Mouse (Mus musculus): Measurements from ENCODE around the gene Sesn1. TPM values are rescaled to one million over a fixed set of nuclear protein-coding genes. Genes with fewer than 3 reads are reported as not detected.

Sesn1 gene
- polyA plus RNA-seq, 1 experiment from 2014 or later: 55.3 TPM

GRCm38 (mm10) chr10:41871564-41871963 is 61.8 kb downstream of the Sesn1 start:
- H3K27me3 ChIP-seq (replicated peaks; ENCODE audit: control insufficient read depth, insufficient read depth, low read length): no peaks in the 10 kb centered on the region
- H3K9me3 ChIP-seq (replicated peaks; ENCODE audit: control insufficient read depth, low read length): no peaks in the 10 kb centered on the region
- DNase-seq (ENCODE audit: low spot score): no peak
- no peak overlapping the region for H3K27ac ChIP-seq (ENCODE audit: low read depth, low read length)
- no peaks in the 10 kb centered on the region; the same call in 1 of the 2 replicates for H3K4me1 ChIP-seq (ENCODE audit: control insufficient read depth, insufficient read depth, low read length)
- H3K4me3 ChIP-seq (ENCODE audit: low read depth, low read length): no peak overlapping the region
- H3K9ac ChIP-seq (ENCODE audit: low read length): no peak overlapping the region
- 63% methylated on average over 2 of the region's 2 CpGs for WGBS
- no peaks in the 10 kb centered on the region for H3K36me3 ChIP-seq (ENCODE audit: control insufficient read depth, insufficient read depth, low read length)
- H3K4me2 ChIP-seq (ENCODE audit: low read length): no peak overlapping the region
- no peak for ATAC-seq

GRCm38 (mm10) chr10:41875624-41876023 is 65.9 kb downstream of the Sesn1 start:
- Histone ChIP-seq H3K36me3 (ENCODE audit: control insufficient read depth, insufficient read depth, low read length) (no peaks in the 10 kb centered on the region), H3K9ac (ENCODE audit: low read length) (no peak overlapping the region), H3K4me1 (ENCODE audit: control insufficient read depth, insufficient read depth, low read length) (no peaks in the 10 kb centered on the region), H3K27me3 (replicated peaks; ENCODE audit: control insufficient read depth, insufficient read depth, low read length) (no peaks in the 10 kb centered on the region), H3K4me2 (ENCODE audit: low read length) (no peak overlapping the region), H3K4me3 (ENCODE audit: low read depth, low read length) (no peak overlapping the region), H3K9me3 (replicated peaks; ENCODE audit: control insufficient read depth, low read length) (no peaks in the 10 kb centered on the region), H3K27ac (ENCODE audit: low read depth, low read length) (no peak overlapping the region)
- DNase-seq (ENCODE audit: low spot score) (no peak), ATAC-seq (no peak)

- Histone ChIP-seq H3K27me3 (replicated peaks; ENCODE audit: control insufficient read depth, insufficient read depth, low read length) (no peaks in the 10 kb centered on the region), H3K9ac (ENCODE audit: low read length) (no peak overlapping the region), H3K4me1 (ENCODE audit: control insufficient read depth, insufficient read depth, low read length) (no peaks in the 10 kb centered on the region), H3K4me3 (ENCODE audit: low read depth, low read length) (no peak overlapping the region), H3K36me3 (ENCODE audit: control insufficient read depth, insufficient read depth, low read length) (no peaks in the 10 kb centered on the region), H3K27ac (ENCODE audit: low read depth, low read length) (no peak overlapping the region), H3K9me3 (replicated peaks; ENCODE audit: control insufficient read depth, low read length) (no peaks in the 10 kb centered on the region), H3K4me2 (ENCODE audit: low read length) (no peak overlapping the region)
- no peak for DNase-seq (ENCODE audit: low spot score)
- ATAC-seq: no peak
- 89% methylated on average over 11 of the region's 11 CpGs for WGBS
Measured at GRCm38 (mm10) chr10:41878344-41878743, 68.6 kb downstream of the Sesn1 start.

- no peak overlapping the region for H3K9ac ChIP-seq (ENCODE audit: low read length)
- DNase-seq (ENCODE audit: low spot score) (no peak), ATAC-seq (no peak)
- no peak overlapping the region for H3K4me2 ChIP-seq (ENCODE audit: low read length)
- WGBS: 94% methylated on average over 1 of the region's 1 CpGs
- H3K4me3 ChIP-seq (ENCODE audit: low read depth, low read length): no peak overlapping the region
- no peaks in the 10 kb centered on the region for H3K36me3 ChIP-seq (ENCODE audit: control insufficient read depth, insufficient read depth, low read length)
- no peaks in the 10 kb centered on the region for H3K27me3 ChIP-seq (replicated peaks; ENCODE audit: control insufficient read depth, insufficient read depth, low read length)
- no peaks in the 10 kb centered on the region for H3K4me1 ChIP-seq (ENCODE audit: control insufficient read depth, insufficient read depth, low read length)
- H3K27ac ChIP-seq (ENCODE audit: low read depth, low read length): no peak overlapping the region
- no peaks in the 10 kb centered on the region for H3K9me3 ChIP-seq (replicated peaks; ENCODE audit: control insufficient read depth, low read length)
Measured at GRCm38 (mm10) chr10:41879675-41880074, 69.9 kb downstream of the Sesn1 start.

GRCm38 (mm10) chr10:41880206-41880605 is 70.5 kb downstream of the Sesn1 start:
- no peak overlapping the region for H3K4me2 ChIP-seq (ENCODE audit: low read length)
- no peak overlapping the region for H3K4me3 ChIP-seq (ENCODE audit: low read depth, low read length)
- no peaks in the 10 kb centered on the region for H3K4me1 ChIP-seq (ENCODE audit: control insufficient read depth, insufficient read depth, low read length)
- H3K36me3 ChIP-seq (ENCODE audit: control insufficient read depth, insufficient read depth, low read length): no peaks in the 10 kb centered on the region
- no peak for DNase-seq (ENCODE audit: low spot score)
- 41% methylated on average over 4 of the region's 4 CpGs for WGBS
- ATAC-seq: no peak
- H3K9ac ChIP-seq (ENCODE audit: low read length): no peak overlapping the region
- no peaks in the 10 kb centered on the region for H3K27me3 ChIP-seq (replicated peaks; ENCODE audit: control insufficient read depth, insufficient read depth, low read length)
- H3K27ac ChIP-seq (ENCODE audit: low read depth, low read length): 0 out of 2 replicates have a peak overlapping the region, but pooled peaks have one; percentile 21
- H3K9me3 ChIP-seq (replicated peaks; ENCODE audit: control insufficient read depth, low read length): no peaks in the 10 kb centered on the region

- no peak overlapping the region for H3K4me3 ChIP-seq (ENCODE audit: low read depth, low read length)
- no peaks in the 10 kb centered on the region for H3K4me1 ChIP-seq (ENCODE audit: control insufficient read depth, insufficient read depth, low read length)
- H3K9me3 ChIP-seq (replicated peaks; ENCODE audit: control insufficient read depth, low read length): no peaks in the 10 kb centered on the region
- H3K27ac ChIP-seq (ENCODE audit: low read depth, low read length): no peak overlapping the region
- no peak overlapping the region for H3K4me2 ChIP-seq (ENCODE audit: low read length)
- 16% methylated on average over 1 of the region's 1 CpGs for WGBS
- ATAC-seq (no peak), DNase-seq (ENCODE audit: low spot score) (no peak)
- no peak overlapping the region for H3K9ac ChIP-seq (ENCODE audit: low read length)
- H3K36me3 ChIP-seq (ENCODE audit: control insufficient read depth, insufficient read depth, low read length): no peaks in the 10 kb centered on the region
- H3K27me3 ChIP-seq (replicated peaks; ENCODE audit: control insufficient read depth, insufficient read depth, low read length): no peaks in the 10 kb centered on the region
Measured at GRCm38 (mm10) chr10:41880777-41881176, 71.0 kb downstream of the Sesn1 start.

GRCm38 (mm10) chr10:41881438-41881837 is 71.7 kb downstream of the Sesn1 start:
- Histone ChIP-seq H3K4me2 (ENCODE audit: low read length) (no peak overlapping the region), H3K27ac (ENCODE audit: low read depth, low read length) (no peak overlapping the region), H3K9me3 (replicated peaks; ENCODE audit: control insufficient read depth, low read length) (no peaks in the 10 kb centered on the region), H3K9ac (ENCODE audit: low read length) (no peak overlapping the region), H3K4me1 (ENCODE audit: control insufficient read depth, insufficient read depth, low read length) (no peaks in the 10 kb centered on the region), H3K27me3 (replicated peaks; ENCODE audit: control insufficient read depth, insufficient read depth, low read length) (no peaks in the 10 kb centered on the region), H3K36me3 (ENCODE audit: control insufficient read depth, insufficient read depth, low read length) (no peaks in the 10 kb centered on the region), H3K4me3 (ENCODE audit: low read depth, low read length) (no peak overlapping the region)
- DNase-seq (ENCODE audit: low spot score) (no peak), ATAC-seq (0 out of 2 replicates have a peak, but pooled peaks have one; percentile 26)
- 6% methylated on average over 4 of the region's 4 CpGs for WGBS

- H3K4me1 ChIP-seq (ENCODE audit: control insufficient read depth, insufficient read depth, low read length): peaks cover 3% of the 10 kb centered on the region; the same call in 1 of the 2 replicates
- WGBS: 59% methylated on average over 8 of the region's 8 CpGs
Measured at GRCm38 (mm10) chr10:41883741-41884575, 74.2 kb downstream of the Sesn1 start.

GRCm38 (mm10) chr10:41887080-41887821 is 77.5 kb downstream of the Sesn1 start:
- Histone ChIP-seq H3K9me3 (replicated peaks; ENCODE audit: control insufficient read depth, low read length) (no peaks in the 10 kb centered on the region), H3K4me1 (ENCODE audit: control insufficient read depth, insufficient read depth, low read length) (peaks cover 3% of the 10 kb centered on the region; the same call in 1 of the 2 replicates), H3K27ac (ENCODE audit: low read depth, low read length) (peak overlapping the region; percentile 95), H3K4me3 (ENCODE audit: low read depth, low read length) (peak overlapping the region; percentile 71), H3K27me3 (replicated peaks; ENCODE audit: control insufficient read depth, insufficient read depth, low read length) (no peaks in the 10 kb centered on the region), H3K36me3 (ENCODE audit: control insufficient read depth, insufficient read depth, low read length) (no peaks in the 10 kb centered on the region), H3K4me2 (ENCODE audit: low read length) (peak overlapping the region; percentile 79), H3K9ac (ENCODE audit: low read length) (peak overlapping the region; percentile 87)
- ATAC-seq: peak; percentile 99
- DNase-seq (ENCODE audit: low spot score): peak; percentile 98
- 1% methylated on average over 63 of the region's 65 CpGs for WGBS

More at GRCm38 (mm10) chr10:41883741-41884575, 74.2 kb downstream of the Sesn1 start:
- H3K9me3 ChIP-seq (replicated peaks; ENCODE audit: control insufficient read depth, low read length): no peaks in the 10 kb centered on the region
- H3K27me3 ChIP-seq (replicated peaks; ENCODE audit: control insufficient read depth, insufficient read depth, low read length): no peaks in the 10 kb centered on the region
- H3K36me3 ChIP-seq (ENCODE audit: control insufficient read depth, insufficient read depth, low read length): no peaks in the 10 kb centered on the region
- H3K4me3 ChIP-seq (ENCODE audit: low read depth, low read length): no peak overlapping the region
- ATAC-seq (no peak), DNase-seq (ENCODE audit: low spot score) (no peak)
- no peak overlapping the region for H3K27ac ChIP-seq (ENCODE audit: low read depth, low read length)
- H3K4me2 ChIP-seq (ENCODE audit: low read length): no peak overlapping the region
- no peak overlapping the region for H3K9ac ChIP-seq (ENCODE audit: low read length)

All from forebrain, embryonic 14.5 days (tissue).